Mouse (Mus musculus): ENCODE measurements around the gene Lhpp.

GRCm38 (mm10) chr7:132724501-132725062, 114.1 kb downstream of the Lhpp start:
- TF ChIP-seq CTCF (IDR thresholded peaks at IDR 0.05; ENCODE audit: low read depth) (no peak), EP300 (IDR thresholded peaks at IDR 0.05; ENCODE audit: low read depth) (no peak)

Data from liver, postnatal 0 days (tissue).